Mouse (Mus musculus): ENCODE data around the gene Dlg3. TPM values are rescaled to one million over a fixed set of nuclear protein-coding genes. Genes with fewer than 3 reads are reported as not detected.

The Dlg3 gene
- total and polyA plus RNA-seq, 3 experiments: 8.3 to 12.1 (median 8.4) TPM

DNA sequence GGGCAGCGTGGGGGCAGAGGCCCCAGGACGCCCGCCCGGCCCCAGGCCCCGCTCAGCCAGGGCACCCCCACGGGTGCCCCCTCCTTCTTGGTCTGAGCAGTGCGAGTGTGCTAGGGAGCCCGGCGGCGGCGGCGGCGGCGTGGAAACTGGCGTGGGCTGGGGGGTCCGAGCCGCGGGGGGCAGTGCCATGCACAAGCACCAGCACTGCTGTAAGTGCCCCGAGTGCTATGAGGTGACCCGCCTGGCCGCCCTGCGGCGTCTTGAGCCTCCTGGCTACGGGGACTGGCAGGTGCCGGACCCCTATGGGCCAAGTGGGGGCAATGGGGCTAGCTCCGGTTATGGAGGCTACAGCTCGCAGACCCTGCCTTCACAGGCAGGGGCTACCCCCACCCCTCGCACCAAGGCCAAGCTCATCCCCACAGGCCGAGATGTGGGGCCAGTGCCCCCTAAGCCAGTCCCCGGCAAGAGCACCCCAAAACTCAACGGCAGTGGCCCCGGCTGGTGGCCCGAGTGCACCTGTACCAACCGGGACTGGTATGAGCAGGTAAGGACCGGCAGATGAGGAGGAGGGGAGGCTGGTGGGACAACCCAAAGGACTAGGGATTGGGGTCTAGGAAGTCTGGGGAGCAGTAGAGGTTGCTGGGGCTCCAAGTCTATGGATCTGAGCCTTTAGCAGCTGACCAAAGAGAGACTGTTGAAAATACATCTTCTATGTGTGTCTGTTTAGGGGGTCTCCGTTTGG lies 534 bp downstream of the Dlg3 start:
- Histone ChIP-seq H3K79me2 (replicated peaks; ENCODE audit: control insufficient read depth, extremely low read depth, insufficient read depth, poor library complexity, severe bottlenecking) (no peaks in the 10 kb centered on the region), H3K4me3 (replicated peaks in 1 of 3; ENCODE audit: low read depth in 2 of 3, low read length in 2 of 3, poor library complexity in 1 of 3) (no peak overlapping the region), H3K9ac (ENCODE audit: insufficient read depth, low read depth) (no peak overlapping the region), H3K27me3 (replicated peaks) (no peaks in the 10 kb centered on the region), H3K36me3 (replicated peaks in 1 of 2; ENCODE audit: control insufficient read depth in 1 of 2, insufficient read depth in 1 of 2, low read length in 1 of 2) (no peaks in the 10 kb centered on the region), H3K27ac (ENCODE audit: insufficient read depth, low read depth) (no peak overlapping the region), H3K4me2 (ENCODE audit: insufficient read depth, low read depth, poor library complexity, severe bottlenecking) (no peak overlapping the region), H3K9me3 (replicated peaks; ENCODE audit: low read length) (no peaks in the 10 kb centered on the region), H3K4me1 (ENCODE audit: control insufficient read depth in 1 of 2, insufficient read depth in 2 of 2) (no peaks in the 10 kb centered on the region)
- DNase-seq (ENCODE audit: extremely low read depth): no peak
- dilution Hi-C loops (cut with MboI; ENCODE audit: extremely low pct_ligation_motif_present, extremely low pct_unique_long_range_greater_than_20kb, low sequenced_read_pairs) (no loop called here), in situ Hi-C loops (cut with MboI; ENCODE audit: low pct_ligation_motif_present, low pct_unique_long_range_greater_than_20kb, low sequenced_read_pairs) (no loop called here)
- TF ChIP-seq HCFC1 (IDR thresholded peaks at IDR 0.05; ENCODE audit: low read depth, low read length) (no peak), CHD2 (IDR thresholded peaks at IDR 0.05; ENCODE audit: low read length) (no peak), CTCF (conservative IDR thresholded peaks at IDR 0.05 in 1 of 2, IDR thresholded peaks at IDR 0.05 in 1 of 2; ENCODE audit: low read depth in 2 of 2, low read length in 2 of 2) (no peak), POLR2AphosphoS2 (IDR thresholded peaks at IDR 0.05; ENCODE audit: low read depth, low read length) (no peak), PAX5 (IDR thresholded peaks at IDR 0.05; ENCODE audit: low read length) (no peak), TCF12 (IDR thresholded peaks at IDR 0.05; ENCODE audit: low read depth, low read length) (no peak), SMC3 (IDR thresholded peaks at IDR 0.05; ENCODE audit: low read depth, low read length) (no peak)

DNA sequence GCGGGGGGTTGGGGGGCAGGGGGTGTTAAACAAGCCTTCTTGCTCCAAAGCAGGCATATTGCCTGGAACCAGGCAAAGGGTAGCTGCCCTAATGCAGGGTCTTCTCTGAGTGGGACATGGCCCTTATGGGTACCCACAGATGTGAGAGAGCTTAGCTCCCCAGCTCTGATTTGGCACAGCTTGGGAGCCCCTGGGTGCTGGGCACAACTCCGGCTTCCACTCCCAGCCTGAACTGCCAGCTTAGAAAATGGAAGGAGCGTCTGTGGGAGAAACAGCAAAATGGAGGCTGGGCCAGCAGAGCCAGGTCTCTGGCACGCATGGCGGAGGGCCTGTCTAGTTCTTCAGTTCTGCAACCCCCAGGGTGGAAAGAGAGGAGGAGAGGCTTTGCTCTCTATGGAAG lies 1.8 kb downstream of the Dlg3 start:
- in situ Hi-C loops (cut with MboI; ENCODE audit: low pct_ligation_motif_present, low pct_unique_long_range_greater_than_20kb, low sequenced_read_pairs): no loop called here

DNA sequence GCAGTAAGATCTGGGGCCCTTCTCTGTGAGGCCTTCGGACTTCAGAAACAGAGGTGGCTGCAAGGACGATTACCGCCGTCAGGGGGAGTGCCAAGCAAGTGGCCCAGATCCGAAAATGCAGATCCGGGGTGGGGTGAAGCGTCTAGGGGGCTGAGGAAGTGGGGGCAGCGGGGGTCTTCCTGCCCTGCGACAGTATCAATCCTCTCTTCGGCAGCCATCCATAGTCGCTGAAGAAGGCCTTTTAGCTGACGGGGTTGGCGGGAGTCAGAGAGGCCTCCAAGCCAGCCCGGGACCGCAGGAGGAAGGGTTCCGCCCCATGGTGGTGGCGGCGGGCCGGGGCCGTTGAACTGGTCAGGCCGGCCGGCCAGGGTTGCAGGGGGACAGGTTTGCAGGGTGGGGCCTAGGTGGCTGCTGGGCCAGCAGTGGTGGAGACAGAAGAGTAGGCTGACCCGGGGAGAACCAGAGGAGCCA lies 6.9 kb downstream of the Dlg3 start:
- H3K27me3 ChIP-seq (replicated peaks): no peaks in the 10 kb centered on the region
- in situ Hi-C loops (cut with MboI; ENCODE audit: low pct_ligation_motif_present, low pct_unique_long_range_greater_than_20kb, low sequenced_read_pairs) (no loop called here), dilution Hi-C loops (cut with MboI; ENCODE audit: extremely low pct_ligation_motif_present, extremely low pct_unique_long_range_greater_than_20kb, low sequenced_read_pairs) (no loop called here)
- no peak for TF ChIP-seq NELFE (IDR thresholded peaks at IDR 0.05; ENCODE audit: low read depth, low read length)
- peak; percentile 34 for TF ChIP-seq RAD21 (IDR thresholded peaks at IDR 0.05; ENCODE audit: low read depth, low read length)
- peak in 1 of 2 experiments; percentile 63; a peak in 2 of 4 replicates for TF ChIP-seq CTCF (conservative IDR thresholded peaks at IDR 0.05 in 1 of 2, IDR thresholded peaks at IDR 0.05 in 1 of 2; ENCODE audit: low read depth in 2 of 2, low read length in 2 of 2)
- TF ChIP-seq MAZ (IDR thresholded peaks at IDR 0.05; ENCODE audit: low read depth, low read length): 0 out of 2 replicates have a peak, but pooled peaks have one; percentile 29
- peak; percentile 70; the same call in 1 of the 2 replicates for TF ChIP-seq UBTF (IDR thresholded peaks at IDR 0.05; ENCODE audit: low read depth, low read length)
- TF ChIP-seq SMC3 (IDR thresholded peaks at IDR 0.05; ENCODE audit: low read depth, low read length): peak; percentile 49
- TF ChIP-seq TCF12 (IDR thresholded peaks at IDR 0.05; ENCODE audit: low read depth, low read length): no peak
- H3K79me2 ChIP-seq (replicated peaks; ENCODE audit: control insufficient read depth, extremely low read depth, insufficient read depth, poor library complexity, severe bottlenecking): no peaks in the 10 kb centered on the region
- peak overlapping the region; percentile 28; the same call in 1 of the 2 replicates for H3K27ac ChIP-seq (ENCODE audit: insufficient read depth, low read depth)
- H3K36me3 ChIP-seq (replicated peaks in 1 of 2; ENCODE audit: control insufficient read depth in 1 of 2, insufficient read depth in 1 of 2, low read length in 1 of 2): peaks cover 0 to 8% of the 10 kb centered on the region in 2 experiments
- peak overlapping the region; percentile 22 for H3K4me2 ChIP-seq (ENCODE audit: insufficient read depth, low read depth, poor library complexity, severe bottlenecking)
- H3K4me1 ChIP-seq (ENCODE audit: control insufficient read depth in 1 of 2, insufficient read depth in 2 of 2): peaks cover 3 to 5% of the 10 kb centered on the region in 2 experiments; a peak in 1 of 4 replicates
- peak overlapping the region; percentile 41 to 69 (median 60) for H3K4me3 ChIP-seq (replicated peaks in 1 of 3; ENCODE audit: low read depth in 2 of 3, low read length in 2 of 3, poor library complexity in 1 of 3)
- no peaks in the 10 kb centered on the region for H3K9me3 ChIP-seq (replicated peaks; ENCODE audit: low read length)
- peak overlapping the region; percentile 68 for H3K9ac ChIP-seq (ENCODE audit: insufficient read depth, low read depth)
- peak; percentile 59 for DNase-seq (ENCODE audit: extremely low read depth)

More for the DNA sequence above, 1.8 kb downstream of the Dlg3 start:
- Histone ChIP-seq H3K27ac (ENCODE audit: insufficient read depth, low read depth) (no peak overlapping the region), H3K4me1 (ENCODE audit: control insufficient read depth in 1 of 2, insufficient read depth in 2 of 2) (no peaks in the 10 kb centered on the region), H3K36me3 (replicated peaks in 1 of 2; ENCODE audit: control insufficient read depth in 1 of 2, insufficient read depth in 1 of 2, low read length in 1 of 2) (no peaks in the 10 kb centered on the region), H3K27me3 (replicated peaks) (no peaks in the 10 kb centered on the region), H3K9ac (ENCODE audit: insufficient read depth, low read depth) (no peak overlapping the region), H3K4me3 (replicated peaks in 1 of 3; ENCODE audit: low read depth in 2 of 3, low read length in 2 of 3, poor library complexity in 1 of 3) (no peak overlapping the region), H3K9me3 (replicated peaks; ENCODE audit: low read length) (no peaks in the 10 kb centered on the region), H3K79me2 (replicated peaks; ENCODE audit: control insufficient read depth, extremely low read depth, insufficient read depth, poor library complexity, severe bottlenecking) (no peaks in the 10 kb centered on the region), H3K4me2 (ENCODE audit: insufficient read depth, low read depth, poor library complexity, severe bottlenecking) (no peak overlapping the region)
- TF ChIP-seq JUND (conservative IDR thresholded peaks at IDR 0.05; ENCODE audit: low read depth, low read length) (no peak), USF2 (conservative IDR thresholded peaks at IDR 0.05; ENCODE audit: low read depth, low read length) (no peak), TBP (conservative IDR thresholded peaks at IDR 0.05; ENCODE audit: low read depth, low read length) (no peak), USF1 (IDR thresholded peaks at IDR 0.05; ENCODE audit: low read depth, low read length) (no peak), PAX5 (IDR thresholded peaks at IDR 0.05; ENCODE audit: low read length) (no peak), ZC3H11A (IDR thresholded peaks at IDR 0.05; ENCODE audit: low read depth, low read length) (no peak), MEF2A (IDR thresholded peaks at IDR 0.05; ENCODE audit: borderline replicate concordance, low read depth, low read length) (no peak), IRF4 (IDR thresholded peaks at IDR 0.05; ENCODE audit: low read depth, low read length) (no peak)
- no peak for DNase-seq (ENCODE audit: extremely low read depth)
- dilution Hi-C loops (cut with MboI; ENCODE audit: extremely low pct_ligation_motif_present, extremely low pct_unique_long_range_greater_than_20kb, low sequenced_read_pairs): no loop called here

Data from CH12.LX (cell line).